Mouse (Mus musculus) CH12.LX (cell line): ENCODE data around the gene Col6a1. TPM values are rescaled to one million over a fixed set of nuclear protein-coding genes. Genes with fewer than 3 reads are reported as not detected.

Experiments used
- DNase-seq: peaks from one replicate; pipeline ENCODE4 v3.0.0-alpha.2; 2013; ENCODE audit errors: extremely low read depth
- H3K27ac ChIP-seq: 2 replicates; pipeline ENCODE4 v1.5.1; 2012; ENCODE audit warnings: low read depth, mild to moderate bottlenecking, control low read depth, moderate library complexity; ENCODE audit not compliant: insufficient read depth
- H3K27me3 ChIP-seq: replicated peaks from 2 replicates; pipeline ENCODE3; 2012; ENCODE audit warnings: inconsistent platforms
- H3K36me3 ChIP-seq, 2 experiments: replicated peaks in 1 of 2; 2 replicates each; pipeline versions ENCODE3 to v1.6.1; 2012; ENCODE audit warnings: inconsistent platforms in 1 of 2, low read length in 1 of 2, mild to moderate bottlenecking in 1 of 2, mixed read lengths in 1 of 2, moderate library complexity in 1 of 2; ENCODE audit not compliant: control insufficient read depth in 1 of 2, insufficient read depth in 1 of 2
- H3K4me1 ChIP-seq, 2 experiments: 2 replicates each; pipeline ENCODE4 v1.6.1; 2012; ENCODE audit warnings: inconsistent platforms in 1 of 2, moderate library complexity in 1 of 2; ENCODE audit not compliant: insufficient read depth in 2 of 2, control insufficient read depth in 1 of 2
- H3K4me2 ChIP-seq: 2 replicates; pipeline ENCODE4 v1.6.1; 2012; ENCODE audit warnings: low read depth, mild to moderate bottlenecking, control low read depth; ENCODE audit not compliant: poor library complexity, insufficient read depth, severe bottlenecking
- H3K4me3 ChIP-seq, 3 experiments: fragments of 150-350 bp in 1 of 3; sonication (generic) in 1 of 3; replicated peaks in 1 of 3; 2 replicates each; pipeline versions ENCODE3 to v1.5.1; 2011 to 2012; ENCODE audit warnings: low read depth in 2 of 3, low read length in 2 of 3, mild to moderate bottlenecking in 2 of 3, moderate library complexity in 2 of 3, control low read depth in 1 of 3, improper control_type of control experiment in 1 of 3, inconsistent platforms in 1 of 3, mixed read lengths in 1 of 3; ENCODE audit not compliant: poor library complexity in 1 of 3
- H3K79me2 ChIP-seq: replicated peaks from 2 replicates; pipeline ENCODE4 v1.6.1; 2012; ENCODE audit warnings: mild to moderate bottlenecking, moderate library complexity; ENCODE audit not compliant: control insufficient read depth, poor library complexity, insufficient read depth, severe bottlenecking; ENCODE audit errors: extremely low read depth
- H3K9ac ChIP-seq: 2 replicates; pipeline ENCODE4 v1.6.1; 2012; ENCODE audit warnings: low read depth, mild to moderate bottlenecking, control low read depth, moderate library complexity; ENCODE audit not compliant: insufficient read depth
- H3K9me3 ChIP-seq: replicated peaks from 2 replicates; pipeline ENCODE3; 2012; ENCODE audit warnings: low read length, inconsistent platforms, mixed read lengths
- CHD2 ChIP-seq: IDR thresholded peaks from 2 replicates; pipeline ENCODE4 v1.6.1; 2011; ENCODE audit warnings: low read length, improper control_type of control experiment
- ELF1 ChIP-seq: IDR thresholded peaks from 2 replicates; pipeline ENCODE4 v1.6.1; 2014; ENCODE audit warnings: low read depth, mild to moderate bottlenecking, inconsistent platforms, low read length, improper control_type of control experiment
- GABPA ChIP-seq: IDR thresholded peaks from 2 replicates; pipeline ENCODE4 v1.6.1; 2012; ENCODE audit warnings: low read depth, low read length, improper control_type of control experiment, inconsistent platforms; ENCODE audit not compliant: insufficient replicate concordance
- HCFC1 ChIP-seq: IDR thresholded peaks from 2 replicates; pipeline ENCODE4 v1.6.1; 2012; ENCODE audit warnings: low read depth, mild to moderate bottlenecking, inconsistent platforms, low read length, improper control_type of control experiment
- JUN ChIP-seq: IDR thresholded peaks from 2 replicates; pipeline ENCODE4 v1.6.1; 2011; ENCODE audit warnings: low read depth, mild to moderate bottlenecking, low read length, improper control_type of control experiment, moderate library complexity; ENCODE audit not compliant: insufficient read depth
- MAFK ChIP-seq: IDR thresholded peaks from 2 replicates; pipeline ENCODE4 v1.6.1; 2011; ENCODE audit warnings: low read length, improper control_type of control experiment; ENCODE audit not compliant: insufficient replicate concordance
- MEF2A ChIP-seq: IDR thresholded peaks from 2 replicates; pipeline ENCODE4 v1.6.1; 2014; ENCODE audit warnings: low read depth, mild to moderate bottlenecking, inconsistent platforms, low read length, improper control_type of control experiment, borderline replicate concordance
- NELFE ChIP-seq: IDR thresholded peaks from 2 replicates; pipeline ENCODE4 v1.6.1; 2011; ENCODE audit warnings: low read depth, low read length, improper control_type of control experiment
- POLR2AphosphoS2 ChIP-seq: IDR thresholded peaks from 2 replicates; pipeline ENCODE4 v1.6.1; 2011; ENCODE audit warnings: low read depth, low read length, improper control_type of control experiment
- RAD21 ChIP-seq: IDR thresholded peaks from 2 replicates; pipeline ENCODE4 v1.6.1; 2011; ENCODE audit warnings: low read depth, mild to moderate bottlenecking, low read length, improper control_type of control experiment, moderate library complexity
- SIN3A ChIP-seq: IDR thresholded peaks from 2 replicates; pipeline ENCODE4 v1.6.1; 2012; ENCODE audit warnings: low read length, improper control_type of control experiment, inconsistent platforms
- USF2 ChIP-seq: conservative IDR thresholded peaks from 2 replicates; pipeline ENCODE4 v1.6.1; 2011; ENCODE audit warnings: low read depth, low read length, improper control_type of control experiment
- ZC3H11A ChIP-seq: IDR thresholded peaks from 2 replicates; pipeline ENCODE4 v1.6.1; 2012; ENCODE audit warnings: low read depth, mild to moderate bottlenecking, inconsistent platforms, low read length, improper control_type of control experiment
- ZKSCAN1 ChIP-seq: IDR thresholded peaks from 2 replicates; pipeline ENCODE4 v1.6.1; 2012; ENCODE audit warnings: low read depth, inconsistent platforms, low read length, improper control_type of control experiment, borderline replicate concordance
- ZMIZ1 ChIP-seq: IDR thresholded peaks from 2 replicates; pipeline ENCODE4 v1.6.1; 2012; ENCODE audit warnings: low read depth, mild to moderate bottlenecking, inconsistent platforms, low read length, improper control_type of control experiment
- dilution Hi-C: fragments of 300-500 bp; cut with MboI; formaldehyde crosslinking; loops from 2 replicates; pipeline ENCODE4 v1.14.3; 2020; ENCODE audit warnings: low sequenced_read_pairs; ENCODE audit not compliant: extremely low pct_unique_long_range_greater_than_20kb, extremely low pct_ligation_motif_present
- in situ Hi-C: fragments of 300-500 bp; cut with MboI; formaldehyde crosslinking; loops from 3 replicates; pipeline ENCODE4 v1.14.3; 2019; ENCODE audit warnings: low sequenced_read_pairs, low pct_ligation_motif_present, low pct_unique_long_range_greater_than_20kb, mixed read lengths
- polyA plus RNA-seq: library from polyadenylated mRNA; unstranded; fragments of >175 nt; gene quantifications from 2 replicates; pipeline ENCODE4 v1.2.1, GENCODE M21; 2012; ENCODE audit warnings: low read depth; ENCODE audit not compliant: insufficient read length
- total RNA-seq, 2 experiments: library from RNA; depleted of rRNA; stranded (reverse); fragments of 300-350 nt in 1 of 2; fragments of >200 nt in 1 of 2; gene quantifications; 2 replicates each; pipeline ENCODE4 v1.2.3; 2012 to 2014

Col6a1 gene
- total and polyA plus RNA-seq, 3 experiments = 0.21 TPM; not detected in 2

DNA sequence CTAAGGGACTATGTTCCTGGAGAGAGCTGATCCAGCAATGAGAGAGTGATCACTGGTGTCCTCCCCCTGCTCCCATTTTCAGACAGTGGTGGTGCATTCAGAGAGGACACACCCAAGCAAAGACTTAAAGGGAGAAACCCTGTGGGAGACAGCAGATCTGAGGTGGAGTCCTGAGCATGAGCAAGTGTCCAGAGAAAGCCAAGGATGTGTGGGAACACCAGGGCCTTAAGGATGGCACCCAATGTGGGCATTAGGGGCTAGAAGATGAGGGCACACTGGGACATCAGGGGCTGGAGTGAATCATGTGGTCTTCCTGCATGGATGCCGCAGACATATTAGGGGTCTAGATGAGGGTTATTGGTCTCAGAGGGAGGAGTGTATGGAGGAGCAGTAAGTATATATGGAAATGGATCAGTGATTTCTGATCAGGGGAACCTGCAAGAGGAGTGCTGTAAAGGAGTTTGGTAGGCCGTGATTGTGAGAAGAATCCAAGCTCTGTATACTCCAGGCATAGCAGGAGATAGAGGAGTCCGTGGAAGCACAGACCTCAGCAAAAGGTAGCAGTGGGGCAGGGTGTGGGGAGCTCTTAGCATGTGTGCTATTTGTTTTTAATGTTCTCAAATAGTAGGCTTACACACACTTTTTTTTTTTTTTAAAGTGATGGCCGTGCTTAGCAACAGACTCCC lies 57.6 kb downstream of the Col6a1 start:
- Histone ChIP-seq H3K79me2 (no peaks in the 10 kb centered on the region), H3K4me1 (no peaks in the 10 kb centered on the region), H3K9me3 (peaks cover 7% of the 10 kb centered on the region), H3K27me3 (peaks cover 83% of the 10 kb centered on the region), H3K36me3 (no peaks in the 10 kb centered on the region), H3K9ac (no peak overlapping the region), H3K27ac (no peak overlapping the region), H3K4me2 (no peak overlapping the region), H3K4me3 (no peak overlapping the region)
- TF ChIP-seq MEF2A (no peak), JUN (no peak), CHD2 (no peak), ZC3H11A (no peak), ZKSCAN1 (no peak), POLR2AphosphoS2 (no peak), NELFE (no peak), SIN3A (no peak), RAD21 (no peak), HCFC1 (no peak), GABPA (no peak), ZMIZ1 (no peak), ELF1 (no peak)
- dilution Hi-C loops = no loop called here
- in situ Hi-C loops = no loop called here
- no peak for DNase-seq

DNA sequence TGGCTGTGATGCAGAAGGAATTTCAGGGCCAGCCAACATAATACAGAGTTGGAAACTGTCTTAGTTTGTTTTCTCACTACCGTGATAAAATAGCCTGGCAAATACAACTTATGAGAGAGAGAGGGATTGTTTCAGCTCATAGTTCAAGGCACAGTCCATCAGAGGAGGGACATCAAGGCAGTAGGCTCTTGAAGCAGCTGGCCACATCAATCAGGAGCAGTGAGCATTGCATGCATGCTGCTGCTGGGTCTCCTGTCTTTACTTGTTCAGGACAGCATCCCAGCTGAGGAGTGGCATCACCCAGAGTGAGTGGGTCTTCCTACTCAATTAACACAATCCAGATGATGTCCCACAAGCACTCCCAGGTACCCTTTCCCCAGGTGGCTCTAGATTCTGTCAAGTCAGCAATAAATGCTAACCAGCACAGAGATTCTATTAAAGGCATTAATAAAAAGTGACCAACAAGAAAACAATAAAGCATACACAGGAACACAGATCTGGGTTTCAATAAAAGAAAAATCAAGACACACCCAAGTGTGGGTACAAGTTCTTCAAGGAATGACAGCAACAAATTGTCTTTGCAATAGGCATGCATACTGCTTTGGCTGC lies 58.7 kb downstream of the Col6a1 start:
- Histone ChIP-seq H3K36me3 (no peaks in the 10 kb centered on the region), H3K79me2 (no peaks in the 10 kb centered on the region), H3K4me1 (no peaks in the 10 kb centered on the region), H3K27me3 (peaks cover 79% of the 10 kb centered on the region), H3K9ac (no peak overlapping the region), H3K9me3 (peaks cover 7% of the 10 kb centered on the region), H3K27ac (no peak overlapping the region), H3K4me3 (no peak overlapping the region), H3K4me2 (no peak overlapping the region)
- no peak for TF ChIP-seq USF2
- TF ChIP-seq MAFK = peak; percentile 81; the same call in 1 of the 2 replicates
- in situ Hi-C loops = no loop called here
- dilution Hi-C loops = no loop called here
- no peak for DNase-seq
